Mouse (Mus musculus): ENCODE results near the gene Vps9d1. TPM values are rescaled to one million over a fixed set of nuclear protein-coding genes. Genes with fewer than 3 reads are reported as not detected.

Gene Vps9d1
- 50.6 and 80.0 TPM in 2 replicates for polyA plus RNA-seq (2012; rRNA removed; ENCODE audit: low replicate concordance)

DNA sequence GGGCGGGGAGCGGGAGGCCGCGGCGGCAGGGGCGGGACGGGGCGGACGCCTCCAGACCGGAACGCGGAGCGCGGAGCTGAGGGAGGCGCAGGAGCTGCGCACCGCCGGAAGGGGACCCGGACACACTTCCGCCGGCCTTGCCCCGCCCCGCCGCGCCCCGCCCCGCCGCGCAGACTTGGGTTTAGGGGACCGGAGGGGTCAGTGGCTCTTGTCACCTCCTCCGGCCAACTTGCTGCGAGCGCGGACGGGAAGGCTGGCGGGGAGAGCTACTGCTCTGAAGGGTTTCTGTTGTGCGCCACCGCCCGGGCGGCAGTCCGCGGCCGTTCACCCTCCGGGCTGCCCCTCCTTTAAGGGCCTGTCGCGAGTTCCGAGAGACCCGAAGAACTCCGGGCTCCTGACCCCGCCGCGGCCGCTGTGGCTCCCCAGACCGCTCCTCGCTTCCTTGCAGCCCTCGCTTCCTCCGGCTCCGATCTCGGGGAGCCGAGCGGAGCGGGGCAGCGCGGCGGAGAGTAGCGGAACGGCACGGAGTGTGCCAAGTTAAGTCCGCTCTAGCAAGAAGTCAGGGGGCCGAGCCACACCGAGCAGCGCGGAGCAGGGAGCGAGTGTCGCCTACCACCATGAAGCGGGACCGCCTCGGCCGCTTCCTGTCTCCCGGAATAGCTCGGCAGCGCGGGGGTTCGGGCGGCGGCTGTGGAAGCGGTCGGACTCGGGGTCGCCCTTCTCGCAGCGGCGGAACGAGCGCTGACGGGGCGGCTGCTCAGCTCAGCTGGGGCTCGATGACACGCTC, at the start of gene Vps9d1, which contains the start of gene Zfp276:
Gene Vps9d1 (minus strand): TSS at position 250 of the 787 bp plus-strand sequence.
Gene Zfp276 (plus strand): TSS at position 97 of the 787 bp plus-strand sequence.

DNA sequence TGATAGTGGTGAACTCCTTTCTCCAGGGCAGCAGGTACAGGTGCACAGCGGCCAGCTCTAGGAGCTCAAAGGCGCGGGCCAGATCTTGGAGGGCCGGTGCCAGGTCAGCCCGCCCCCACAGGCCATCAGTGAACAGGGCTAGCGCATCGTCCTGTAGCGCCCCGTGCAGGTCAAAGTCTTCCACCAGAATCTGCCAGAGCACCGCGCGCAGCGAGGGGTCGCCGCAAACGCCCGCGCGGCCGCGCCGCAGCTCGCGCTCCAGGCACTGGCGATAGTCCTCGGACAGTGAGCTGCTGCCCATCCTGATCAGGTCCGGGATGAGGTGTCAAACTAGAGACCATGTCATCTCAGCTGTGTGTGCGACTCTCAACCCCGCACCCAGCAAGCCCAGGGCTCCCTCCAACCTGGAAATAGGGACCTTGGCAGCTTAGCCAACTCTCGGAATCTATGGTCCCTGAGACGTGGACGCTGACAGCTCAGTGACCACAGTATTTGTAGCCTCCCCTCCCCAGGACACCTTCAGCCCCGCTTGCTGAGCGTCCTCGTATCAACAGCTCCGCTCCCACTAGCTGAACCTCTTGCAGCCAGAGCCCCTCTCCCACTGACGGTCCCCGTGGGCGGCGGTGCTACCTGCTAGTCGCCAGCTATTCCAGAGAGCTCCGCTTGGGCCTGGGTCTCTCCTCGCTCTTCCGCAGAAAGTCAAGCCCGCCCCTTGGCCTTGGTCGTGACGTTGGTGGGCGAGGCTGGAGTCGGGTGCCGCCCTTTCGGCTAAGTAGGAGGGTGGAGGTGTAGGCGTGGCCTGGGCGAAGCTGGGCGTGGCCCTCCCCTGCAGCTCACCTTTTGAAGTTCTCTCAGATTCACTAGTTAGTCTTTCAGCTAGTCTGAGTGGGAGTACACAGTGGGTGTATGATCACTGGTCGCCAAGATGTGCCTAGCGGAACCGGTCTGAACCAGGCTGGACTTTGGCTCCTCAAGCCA, 18.3 kb downstream of the Vps9d1 start, which contains the start of gene Spata2l:
Gene Spata2l (minus strand): TSS at position 714 of the 978 bp plus-strand sequence.

DNA sequence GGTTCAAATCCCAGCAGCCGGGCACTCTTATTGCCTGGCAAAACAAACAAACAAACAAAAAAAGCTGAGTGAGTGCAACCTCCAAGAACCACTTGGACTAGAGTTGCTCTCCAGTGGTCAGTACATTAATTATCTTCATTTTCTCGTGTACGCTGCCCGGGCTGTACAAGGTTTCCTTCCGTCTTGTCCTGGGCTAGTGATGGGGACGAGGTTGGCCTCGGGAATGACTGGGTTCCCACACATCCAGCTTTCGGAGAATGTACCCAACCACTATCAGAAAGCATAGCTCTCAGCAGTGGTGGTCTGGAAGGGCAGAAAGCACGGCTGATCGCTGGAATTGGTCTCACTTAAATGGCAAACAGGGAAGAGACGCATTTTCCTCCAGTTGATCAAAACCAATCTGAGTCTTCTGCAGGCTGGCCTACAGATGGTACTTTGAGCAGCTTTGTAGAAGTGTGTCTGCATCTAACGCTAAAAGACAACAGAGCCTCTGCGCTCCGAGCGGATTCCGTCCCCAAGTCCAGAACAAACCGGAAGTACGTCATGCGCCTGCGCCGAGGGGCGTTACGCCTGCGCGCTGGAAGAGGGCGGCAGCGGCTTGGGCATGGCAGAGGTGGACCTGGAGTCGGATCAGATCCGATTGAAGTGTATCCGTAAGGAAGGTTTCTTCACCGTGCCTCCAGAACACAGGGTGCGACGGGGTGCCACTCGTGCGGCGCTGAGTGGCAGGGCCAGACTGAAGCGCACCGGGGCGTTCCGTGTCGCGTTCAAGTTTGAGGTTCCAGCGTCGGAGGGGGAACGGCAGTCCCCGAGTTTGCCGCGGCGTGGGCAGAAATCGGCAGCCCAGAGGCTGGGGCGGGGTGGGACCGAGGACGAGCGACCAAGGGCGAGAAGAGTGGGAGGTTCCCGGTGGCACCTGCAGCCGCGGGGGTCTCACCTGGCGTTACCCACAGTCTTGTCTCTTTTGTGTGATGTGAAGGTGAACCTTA, 29.6 kb downstream of the Vps9d1 start, which contains the start of gene Cdk10:
Gene Cdk10 (plus strand): TSS at position 565 of the 989 bp plus-strand sequence.

DNA sequence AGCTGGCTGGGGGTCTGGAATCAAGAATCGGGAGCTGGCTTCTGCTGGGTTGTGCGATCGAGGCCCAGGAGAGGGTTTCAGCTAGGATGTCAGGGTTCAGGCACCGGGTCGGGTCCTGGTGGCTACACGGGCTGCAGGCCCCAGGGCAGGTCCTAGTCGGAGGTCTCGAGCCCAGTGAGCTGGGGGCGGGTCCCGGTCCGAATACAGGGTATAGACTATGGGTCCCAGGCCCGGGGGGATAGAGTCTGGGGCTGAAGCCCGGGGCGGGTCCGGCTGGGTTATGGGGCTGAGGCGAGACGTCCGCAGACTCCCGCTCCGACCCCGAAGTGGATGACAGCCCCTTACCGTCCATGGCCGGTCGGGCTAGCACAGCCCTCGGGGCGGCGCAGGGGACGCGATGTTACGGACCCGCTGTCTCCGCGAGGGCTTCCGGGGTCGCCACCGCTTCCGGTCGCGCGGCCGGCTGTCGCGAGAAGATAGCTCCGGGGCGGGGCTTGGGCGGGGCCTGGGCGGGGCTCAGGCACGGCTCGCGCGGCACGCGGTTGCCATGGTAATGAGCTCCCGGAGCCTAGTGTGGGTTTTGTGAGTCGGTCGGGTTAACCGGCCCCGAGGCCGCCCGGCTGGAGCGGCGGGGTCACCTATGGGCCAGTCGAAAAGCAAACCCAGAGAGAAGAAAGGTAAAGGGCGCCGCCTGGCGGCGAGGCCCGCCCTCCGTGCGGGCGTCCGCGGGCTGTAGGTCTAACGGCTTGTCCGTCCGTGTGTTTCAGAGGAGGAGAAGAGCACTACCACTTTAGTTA, 41.6 kb downstream of the Vps9d1 start, which contains the start of the genes Chmp1a and Spata33:
Gene Chmp1a (minus strand): TSS at position 443 of the 797 bp plus-strand sequence.
Gene Spata33 (plus strand): TSS at position 512 of the 797 bp plus-strand sequence.

Other genes with a start within 250 kb of the Vps9d1 start
- 45.0 and 70.2 TPM in 2 replicates for gene Ankrd11, start 212.1 kb downstream of the Vps9d1 start, polyA plus RNA-seq (2012; rRNA removed; ENCODE audit: low replicate concordance)
- gene Spg7, start 191.4 kb downstream of the Vps9d1 start, polyA plus RNA-seq (2012; rRNA removed; ENCODE audit: low replicate concordance): 78.2 and 103 TPM in 2 replicates
- 900 and 3,044 TPM in 2 replicates for gene Rpl13, start 152.0 kb downstream of the Vps9d1 start, polyA plus RNA-seq (2012; rRNA removed; ENCODE audit: low replicate concordance)
- 3.5 and 7.6 TPM in 2 replicates for gene Cpne7, start 137.0 kb downstream of the Vps9d1 start, polyA plus RNA-seq (2012; rRNA removed; ENCODE audit: low replicate concordance)
- gene Sult5a1, start 96.0 kb downstream of the Vps9d1 start, polyA plus RNA-seq (2012; rRNA removed; ENCODE audit: low replicate concordance): 18.3 and 25.6 TPM in 2 replicates
- 46.8 and 160 TPM in 2 replicates for gene Dpep1, start 68.1 kb downstream of the Vps9d1 start, polyA plus RNA-seq (2012; rRNA removed; ENCODE audit: low replicate concordance)
- gene Chmp1a, start 41.6 kb downstream of the Vps9d1 start, polyA plus RNA-seq (2012; rRNA removed; ENCODE audit: low replicate concordance): 122 and 130 TPM in 2 replicates
- 2.5 and 3.2 TPM in 2 replicates for gene Spata33, start 41.5 kb downstream of the Vps9d1 start, polyA plus RNA-seq (2012; rRNA removed; ENCODE audit: low replicate concordance)
- 67.9 and 79.8 TPM in 2 replicates for gene Cdk10, start 29.5 kb downstream of the Vps9d1 start, polyA plus RNA-seq (2012; rRNA removed; ENCODE audit: low replicate concordance)
- gene Spata2l, start 18.1 kb downstream of the Vps9d1 start, polyA plus RNA-seq (2012; rRNA removed; ENCODE audit: low replicate concordance): 5.7 and 12.5 TPM in 2 replicates
- gene Zfp276, start 153 bp downstream of the Vps9d1 start, polyA plus RNA-seq (2012; rRNA removed; ENCODE audit: low replicate concordance): 29.0 and 39.9 TPM in 2 replicates
- 4.5 and 29.1 TPM in 2 replicates for gene Fanca, start 64.2 kb upstream of the Vps9d1 start, polyA plus RNA-seq (2012; rRNA removed; ENCODE audit: low replicate concordance)
- 0.46 and 3.7 TPM in 2 replicates for gene Spire2, start 78.4 kb upstream of the Vps9d1 start, polyA plus RNA-seq (2012; rRNA removed; ENCODE audit: low replicate concordance)
- gene Tcf25, start 119.4 kb upstream of the Vps9d1 start, polyA plus RNA-seq (2012; rRNA removed; ENCODE audit: low replicate concordance): 221 and 244 TPM in 2 replicates
- gene Mc1r, start 152.8 kb upstream of the Vps9d1 start, polyA plus RNA-seq (2012; rRNA removed; ENCODE audit: low replicate concordance): not detected in 2 replicates
- 0.93 and 1.2 TPM in 2 replicates for gene Tubb3, start 157.1 kb upstream of the Vps9d1 start, polyA plus RNA-seq (2012; rRNA removed; ENCODE audit: low replicate concordance)
- gene Def8, start 169.2 kb upstream of the Vps9d1 start, polyA plus RNA-seq (2012; rRNA removed; ENCODE audit: low replicate concordance): 37.6 and 47.4 TPM in 2 replicates
- gene Afg3l1, start 223.6 kb upstream of the Vps9d1 start, polyA plus RNA-seq (2012; rRNA removed; ENCODE audit: low replicate concordance): 27.1 and 38.6 TPM in 2 replicates

All from subcutaneous adipose tissue, adult 2 months (tissue).